Mouse (Mus musculus): ENCODE results near the gene Kif3c.

Gene Kif3c

DNA sequence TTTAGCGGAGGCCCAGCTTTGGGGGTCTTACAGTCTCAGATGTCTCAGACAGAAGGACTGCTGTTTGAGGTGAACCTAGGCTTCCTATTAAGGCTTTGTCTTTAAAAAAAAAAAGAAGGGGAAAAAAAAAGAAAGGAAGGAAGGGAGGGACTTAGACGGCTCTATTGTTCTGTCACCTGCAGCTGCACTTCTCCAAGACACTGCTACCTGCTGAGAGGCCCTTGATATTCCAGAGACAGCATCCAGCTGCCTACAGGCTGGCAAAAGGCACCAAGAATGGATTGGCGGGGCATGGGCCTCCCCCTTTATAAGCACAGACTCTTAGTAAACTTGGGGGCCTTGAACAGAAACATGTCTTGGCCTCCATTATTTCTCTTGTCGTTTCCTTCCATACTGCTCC, 50.0 kb downstream of the Kif3c start:
- in situ Hi-C loops (cut with MboI; ENCODE audit: unreplicated experiment in 2 of 2): no loop called here

DNA sequence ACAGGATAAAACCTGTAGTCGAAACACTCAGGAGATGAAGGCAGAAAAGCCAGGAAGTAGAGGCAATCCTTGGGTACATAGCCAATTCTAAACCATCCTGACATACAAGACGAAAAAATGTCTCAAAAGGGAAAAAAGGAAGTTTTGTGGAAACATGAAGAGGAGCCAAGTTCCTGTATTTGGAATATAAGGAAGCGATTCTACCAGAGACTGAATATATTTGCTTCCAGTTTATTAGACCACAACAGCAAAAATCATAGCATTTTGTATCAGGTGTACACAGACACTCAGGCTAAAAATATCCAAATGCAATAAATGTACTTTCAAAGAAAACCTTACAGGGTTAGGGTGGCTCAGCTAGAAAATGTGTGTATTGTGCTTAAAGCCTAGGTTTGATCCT, 53.8 kb downstream of the Kif3c start:
- in situ Hi-C loops (cut with MboI; ENCODE audit: unreplicated experiment in 2 of 2): no loop called here

DNA sequence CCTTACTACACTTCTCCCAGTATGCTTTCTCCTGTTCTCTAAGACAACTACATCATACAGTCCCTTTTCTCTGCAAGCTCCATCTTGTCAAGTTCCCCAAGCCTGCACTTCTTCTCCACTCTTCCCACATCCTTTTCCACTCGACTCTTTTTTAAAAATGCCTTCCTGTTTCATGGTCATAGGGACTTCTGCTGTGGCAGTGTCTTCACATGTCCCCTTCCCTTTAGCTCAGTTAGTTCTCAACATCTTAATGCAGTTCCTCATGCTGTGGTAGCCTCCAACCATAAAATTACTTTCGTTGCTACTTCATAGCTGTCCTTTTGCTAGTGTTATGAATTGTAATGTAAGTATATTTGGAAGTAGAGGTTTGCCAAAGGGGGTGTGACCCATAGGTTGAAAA, 55.6 kb downstream of the Kif3c start:
- in situ Hi-C loops (cut with MboI; ENCODE audit: unreplicated experiment in 2 of 2): loop anchor here (5.0 to 10.0 kb wide), 3 partner anchors 116 to 664 kb away; partner anchors contain the start of genes Dnajc27 (in 1 of the 2) and Rab10 (in 1 of the 2)

DNA sequence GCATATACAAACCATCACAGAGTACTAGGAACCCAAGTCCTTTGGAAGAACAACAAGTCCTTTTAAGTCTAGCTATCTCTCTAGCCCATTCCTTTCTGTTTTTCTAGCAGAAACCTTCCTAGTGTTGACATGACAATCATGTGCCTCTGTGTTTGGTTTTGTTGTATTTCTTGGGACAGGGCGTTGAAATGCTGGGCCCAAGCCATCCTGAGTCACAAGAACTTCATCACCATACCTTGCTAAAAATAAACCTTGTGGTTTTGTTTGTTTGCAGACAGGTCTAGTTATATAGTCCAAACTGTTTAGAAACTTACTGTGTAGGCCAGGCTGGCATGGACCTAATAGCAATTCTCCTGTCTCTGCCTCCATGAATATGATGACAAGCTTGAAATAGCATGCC, 57.9 kb downstream of the Kif3c start:
- in situ Hi-C loops (cut with MboI; ENCODE audit: unreplicated experiment in 2 of 2): loop anchor here (5.0 to 10.0 kb wide), 3 partner anchors 118 to 662 kb away; partner anchors contain the start of genes Dnajc27 (in 1 of the 2) and Rab10 (in 1 of the 2)

DNA sequence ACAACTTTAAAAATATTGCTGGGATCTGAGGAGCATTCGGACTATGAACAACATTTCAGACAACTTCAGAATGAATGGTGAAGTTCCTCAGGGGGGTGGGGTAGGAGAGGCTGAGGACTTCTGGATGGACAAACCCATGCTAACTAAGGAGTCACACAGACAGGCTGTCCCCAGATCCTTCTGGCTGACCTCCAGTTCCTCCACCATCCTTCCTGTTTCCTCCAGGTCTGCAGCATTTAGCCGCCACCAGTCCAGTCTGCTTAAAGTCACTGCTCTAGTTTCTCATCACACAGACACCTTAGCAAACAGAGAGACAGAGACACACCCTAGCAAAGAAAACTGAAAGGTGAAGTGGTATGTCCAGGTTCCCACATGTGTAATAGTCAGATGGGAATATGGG, 59.2 kb downstream of the Kif3c start:
- in situ Hi-C loops (cut with MboI; ENCODE audit: unreplicated experiment in 2 of 2): loop anchor here (5.0 to 10.0 kb wide), 3 partner anchors 119 to 661 kb away; partner anchors contain the start of genes Dnajc27 (in 1 of the 2) and Rab10 (in 1 of the 2)

DNA sequence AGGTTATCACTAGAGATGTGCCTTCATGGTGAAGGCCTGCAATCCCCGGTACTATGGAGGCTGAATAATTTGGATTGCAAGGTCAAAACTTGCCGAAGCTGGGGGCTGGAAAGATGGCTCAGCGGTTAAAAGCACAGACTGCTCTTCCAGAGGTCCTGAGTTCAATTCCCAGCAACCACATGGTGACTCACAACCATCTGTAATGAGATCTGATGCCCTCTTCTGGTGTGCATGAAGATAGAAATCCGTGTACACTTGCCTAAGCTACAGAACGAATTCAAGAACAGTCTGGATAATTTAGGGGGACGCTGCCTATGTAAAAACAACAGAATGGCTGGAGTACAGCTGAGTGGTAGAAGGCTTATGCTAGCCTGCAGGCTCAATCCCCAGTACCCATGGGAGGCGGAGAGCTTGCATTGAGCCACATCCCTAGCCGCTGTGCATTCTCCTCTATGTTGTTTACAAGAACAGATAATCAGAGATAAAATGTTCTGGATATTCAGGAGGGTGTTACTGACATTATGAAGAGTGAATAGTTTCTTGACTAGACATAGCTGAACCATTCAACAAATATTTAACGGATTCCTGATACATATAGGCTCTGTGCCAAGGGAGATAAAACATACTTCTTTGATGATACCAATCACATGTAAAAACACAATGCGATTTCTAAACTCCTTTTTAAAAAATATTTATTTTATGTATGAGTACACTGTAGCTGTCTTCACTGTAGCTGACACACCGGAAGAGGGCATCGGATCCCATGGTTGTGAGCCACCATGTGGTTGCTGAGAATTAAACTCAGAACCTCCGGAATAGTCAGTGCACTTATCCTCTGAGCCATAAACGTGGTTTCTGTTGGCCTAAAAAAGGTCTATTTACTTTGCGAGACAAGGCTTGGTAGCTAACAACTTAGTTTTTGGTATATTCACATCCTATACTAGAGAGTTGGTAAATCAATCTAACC, 60.7 kb downstream of the Kif3c start:
- in situ Hi-C loops (cut with MboI; ENCODE audit: unreplicated experiment in 2 of 2): loop anchor here (5.0 to 25.0 kb wide), 6 partner anchors 121 to 812 kb away; partner anchors contain the start of genes Dnajc27 (in 2 of the 2), Cenpo (in 1 of the 2), Ptrhd1 (in 1 of the 2) and Rab10 (in 1 of the 2)

DNA sequence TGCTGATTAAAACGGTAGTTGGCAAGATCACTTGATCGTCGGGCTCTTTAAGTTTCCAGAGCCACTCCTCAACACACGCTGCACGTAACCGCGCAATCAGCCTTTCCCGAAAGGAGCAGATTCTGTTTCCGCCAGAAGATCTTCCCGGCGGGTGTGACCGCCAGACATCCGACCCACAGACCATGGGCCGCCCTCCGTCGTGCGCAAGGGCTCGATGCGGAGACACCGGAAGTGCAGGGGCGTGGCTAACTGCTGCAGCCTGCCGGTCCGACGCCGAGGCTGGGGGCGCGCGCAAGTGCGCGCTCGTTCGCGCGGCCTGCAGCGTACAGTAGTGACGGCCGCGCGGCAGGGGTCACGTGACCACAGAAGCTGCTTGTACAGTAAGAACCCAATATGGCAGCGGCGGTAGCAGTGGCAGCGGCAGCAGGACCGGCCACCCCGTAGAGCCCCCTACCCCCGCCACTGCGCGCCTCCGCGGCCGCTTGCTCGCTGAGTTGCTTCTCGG, 61.6 kb downstream of the Kif3c start, which contains the start of gene Asxl2:
TSS of gene Asxl2 (plus strand) at position 328 of the 505 bp plus-strand sequence.
- in situ Hi-C loops (cut with MboI; ENCODE audit: unreplicated experiment in 2 of 2): loop anchor here (5.0 to 25.0 kb wide), 6 partner anchors 122 to 811 kb away; partner anchors contain the start of genes Dnajc27 (in 2 of the 2), Cenpo (in 1 of the 2), Ptrhd1 (in 1 of the 2) and Rab10 (in 1 of the 2)

DNA sequence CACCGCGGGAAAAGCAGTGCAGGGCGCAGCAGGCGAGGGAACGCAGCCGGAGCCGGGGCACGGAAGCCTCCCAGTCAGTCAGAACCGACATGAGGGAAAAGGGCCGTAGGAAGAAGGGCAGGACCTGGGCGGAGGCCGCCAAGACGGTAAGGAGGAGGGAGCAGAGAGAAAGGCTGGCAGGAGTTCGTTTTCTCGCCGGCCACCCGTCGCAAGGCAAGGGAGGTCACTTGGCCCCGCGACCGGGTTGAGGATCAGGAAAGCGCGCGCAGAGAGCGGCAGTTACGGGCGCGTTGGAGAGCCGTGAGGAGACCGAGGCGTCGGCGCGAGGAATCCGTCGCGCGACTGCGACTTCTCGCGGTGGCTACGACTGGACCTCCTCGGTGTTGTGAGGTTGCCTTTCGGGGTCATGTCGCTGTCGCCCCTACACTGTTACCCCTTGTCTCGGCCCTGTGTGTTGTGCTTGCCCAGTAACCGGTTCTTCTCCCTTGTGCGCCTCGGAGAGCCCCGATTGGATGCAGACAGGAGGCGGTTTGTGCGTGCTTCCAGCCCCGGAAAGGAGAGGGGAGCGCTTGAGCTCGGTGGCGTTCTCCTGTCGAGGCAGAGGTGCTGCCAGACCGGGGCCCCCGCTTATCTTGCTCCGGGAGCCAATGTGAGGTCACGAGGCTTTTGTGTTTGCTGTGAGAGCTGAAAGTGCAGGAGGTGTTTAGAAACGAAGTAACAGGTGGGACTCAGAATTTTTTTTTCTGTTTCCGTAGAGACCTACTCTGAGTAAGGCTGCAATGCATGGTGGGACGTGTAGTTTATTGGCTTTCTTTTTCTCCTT, 62.3 kb downstream of the Kif3c start:
- in situ Hi-C loops (cut with MboI; ENCODE audit: unreplicated experiment in 2 of 2): loop anchor here (5.0 to 25.0 kb wide), 6 partner anchors 122 to 810 kb away; partner anchors contain the start of genes Dnajc27 (in 2 of the 2), Cenpo (in 1 of the 2), Ptrhd1 (in 1 of the 2) and Rab10 (in 1 of the 2)

DNA sequence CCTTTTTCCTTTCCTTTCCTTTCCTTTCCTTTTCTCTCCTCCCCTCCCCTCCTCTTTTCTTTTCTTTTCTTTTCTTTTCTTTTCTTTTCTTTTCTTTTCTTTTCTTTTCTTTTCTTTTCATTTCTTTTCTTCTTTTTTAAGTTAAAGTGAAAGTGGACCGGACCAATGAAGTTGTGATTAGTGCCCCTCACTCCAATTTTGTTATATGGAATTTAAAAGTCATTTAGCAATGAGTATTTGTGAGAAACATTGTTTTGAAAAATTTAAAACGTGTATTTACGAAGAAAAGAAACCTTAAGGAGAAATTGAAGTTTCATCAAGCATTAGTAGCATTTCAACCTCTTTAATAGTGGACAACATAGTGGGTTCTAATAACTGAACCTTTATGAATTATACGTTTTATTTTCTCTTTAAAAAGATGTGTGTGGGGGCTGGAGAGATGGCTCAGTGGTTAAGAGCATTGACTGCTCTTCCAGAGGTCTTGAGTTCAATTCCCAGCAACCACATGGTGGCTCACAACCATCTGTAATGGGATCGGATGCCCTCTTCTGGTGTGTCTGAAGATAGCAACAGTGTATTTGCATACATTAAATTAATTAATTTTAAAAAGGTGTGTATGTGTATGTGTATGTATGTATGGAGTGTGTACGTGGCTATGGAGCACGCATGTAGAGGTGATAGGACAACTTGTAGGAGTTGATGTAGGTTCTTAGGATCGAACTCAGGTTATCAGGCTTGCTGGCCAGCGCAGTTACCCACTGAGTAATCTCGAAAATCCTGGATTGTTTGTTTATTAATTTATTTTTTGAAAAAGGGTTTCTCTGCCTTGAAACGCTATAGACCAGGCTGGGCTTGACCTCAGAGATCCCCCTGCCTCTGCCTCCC, 63.2 kb downstream of the Kif3c start:
- in situ Hi-C loops (cut with MboI; ENCODE audit: unreplicated experiment in 2 of 2): loop anchor here (5.0 to 25.0 kb wide), 6 partner anchors 123 to 809 kb away; partner anchors contain the start of genes Dnajc27 (in 2 of the 2), Cenpo (in 1 of the 2), Ptrhd1 (in 1 of the 2) and Rab10 (in 1 of the 2)

DNA sequence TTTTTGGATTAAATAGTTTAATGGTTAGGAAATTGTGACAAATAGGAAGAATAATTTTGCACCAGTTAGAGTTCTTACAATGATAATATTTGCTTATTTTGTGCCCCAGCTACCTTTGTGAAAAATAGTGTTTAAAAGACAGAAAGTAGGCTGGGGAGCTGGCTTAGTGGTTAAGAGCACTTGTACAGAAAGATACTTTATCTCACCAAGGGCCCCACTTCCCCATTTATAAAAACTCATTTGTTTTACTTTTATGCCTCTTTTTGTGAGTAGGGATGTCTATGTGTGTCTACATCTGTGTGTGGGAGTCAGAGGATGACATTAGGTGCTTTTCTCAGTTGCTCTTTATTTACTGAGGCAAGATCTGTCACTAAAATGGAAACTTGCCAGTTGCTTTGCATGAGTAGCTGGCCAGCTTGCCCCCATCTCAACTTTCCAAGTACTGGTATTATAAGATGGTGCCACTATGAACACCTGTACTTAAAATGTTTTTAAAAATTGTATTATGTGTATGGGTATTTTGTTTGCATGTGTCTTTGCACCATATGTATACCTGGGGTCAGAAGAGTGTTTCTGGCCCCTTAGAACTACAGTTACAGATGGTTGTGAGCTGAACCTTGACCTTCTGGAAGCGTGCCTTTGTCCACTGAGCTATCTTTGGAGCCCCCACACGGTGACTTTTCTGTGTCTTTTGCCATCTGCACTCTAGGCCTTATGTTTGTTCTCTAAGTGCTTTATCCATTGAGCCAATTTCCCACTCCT, 64.9 kb downstream of the Kif3c start:
- in situ Hi-C loops (cut with MboI; ENCODE audit: unreplicated experiment in 2 of 2): loop anchor here (5.0 to 25.0 kb wide), 6 partner anchors 125 to 807 kb away; partner anchors contain the start of genes Dnajc27 (in 2 of the 2), Rab10 (in 2 of the 2), Cenpo (in 1 of the 2) and Ptrhd1 (in 1 of the 2)

DNA sequence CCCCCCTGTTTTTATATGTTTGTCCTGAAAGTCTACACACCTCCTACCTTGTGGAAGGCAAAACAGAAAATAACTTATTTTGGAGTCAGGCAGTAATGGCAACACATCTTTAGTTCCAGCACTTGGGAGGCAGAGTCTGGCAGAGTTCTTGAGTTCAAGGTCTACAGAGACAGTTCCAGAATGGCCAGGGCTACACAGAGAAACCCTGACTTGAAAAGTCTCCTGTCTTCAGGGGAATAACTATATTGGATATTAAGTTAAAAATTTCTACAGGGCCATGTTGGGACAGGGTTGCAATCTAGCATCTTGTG, 65.5 kb downstream of the Kif3c start:
- in situ Hi-C loops (cut with MboI; ENCODE audit: unreplicated experiment in 2 of 2): loop anchor here (10.0 to 25.0 kb wide), 4 partner anchors 126 to 807 kb away; partner anchors contain the start of genes Cenpo (in 1 of the 2), Dnajc27 (in 1 of the 2), Ptrhd1 (in 1 of the 2) and Rab10 (in 1 of the 2)

DNA sequence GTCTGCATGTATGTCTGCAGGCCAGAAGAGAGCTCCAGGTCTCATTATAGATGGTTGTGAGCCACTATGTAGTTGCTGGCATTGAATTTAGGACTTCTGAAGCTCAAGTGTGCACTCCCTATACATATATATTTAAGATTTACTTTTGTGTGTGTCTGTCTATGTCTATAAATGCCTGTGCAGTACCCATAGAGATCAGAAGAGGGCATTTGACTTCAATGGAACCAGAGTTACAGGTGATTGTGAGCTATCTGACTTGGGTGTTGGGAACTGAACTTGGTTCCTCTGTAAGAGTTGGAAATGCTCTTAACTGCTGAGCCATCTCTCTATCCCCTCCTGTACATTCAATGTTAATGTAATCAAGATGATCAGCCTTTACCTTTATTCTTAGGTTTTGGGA, 66.1 kb downstream of the Kif3c start:
- in situ Hi-C loops (cut with MboI; ENCODE audit: unreplicated experiment in 2 of 2): loop anchor here (10.0 to 25.0 kb wide), 4 partner anchors 126 to 806 kb away; partner anchors contain the start of genes Cenpo (in 1 of the 2), Dnajc27 (in 1 of the 2), Ptrhd1 (in 1 of the 2) and Rab10 (in 1 of the 2)

DNA sequence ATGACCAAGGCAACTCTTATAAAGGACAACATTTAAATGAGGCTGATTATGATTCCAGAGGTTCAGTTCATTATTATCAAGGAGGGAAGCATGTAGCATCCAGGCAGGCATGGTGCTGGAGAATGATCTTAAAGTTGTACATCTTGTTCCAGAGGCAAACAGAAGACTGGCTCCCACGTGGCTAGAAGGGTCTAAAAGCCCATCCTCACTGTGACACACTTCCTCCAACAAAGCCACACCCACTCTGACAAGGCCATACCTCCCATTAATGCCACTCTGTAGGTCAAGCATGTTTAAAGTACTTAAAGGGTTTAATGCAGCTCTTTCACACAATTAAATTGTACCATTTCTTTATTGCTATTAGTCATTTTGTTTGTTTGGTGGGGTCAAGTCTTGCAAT, 68.8 kb downstream of the Kif3c start:
- in situ Hi-C loops (cut with MboI; ENCODE audit: unreplicated experiment in 2 of 2): loop anchor here (10.0 to 25.0 kb wide), 4 partner anchors 129 to 804 kb away; partner anchors contain the start of genes Cenpo (in 1 of the 2), Dnajc27 (in 1 of the 2), Ptrhd1 (in 1 of the 2) and Rab10 (in 1 of the 2)

DNA sequence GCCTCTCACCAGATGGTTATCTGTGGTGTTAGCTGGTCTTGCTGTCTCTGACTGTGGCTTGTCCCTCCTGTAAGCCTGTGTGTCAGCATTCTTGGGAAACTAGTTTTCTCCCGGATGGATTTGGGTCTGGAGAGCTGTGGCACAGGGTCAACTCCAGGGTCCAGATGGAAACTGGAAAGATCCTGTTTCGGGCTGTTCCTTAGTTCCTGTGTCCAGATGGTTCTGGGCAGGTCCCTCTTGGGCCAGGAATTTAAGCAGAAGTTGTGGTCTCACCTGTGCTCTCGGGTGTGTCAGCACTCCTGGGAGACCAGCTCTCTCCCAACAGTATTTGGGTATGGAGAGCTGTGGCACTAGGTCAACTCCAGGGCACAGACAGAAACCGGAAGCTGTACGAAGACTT, 71.5 kb downstream of the Kif3c start:
- in situ Hi-C loops (cut with MboI; ENCODE audit: unreplicated experiment in 2 of 2): loop anchor here (5.0 to 25.0 kb wide), 5 partner anchors 126 to 801 kb away; partner anchors contain the start of genes Cenpo (in 1 of the 2), Dnajc27 (in 1 of the 2), Ptrhd1 (in 1 of the 2) and Rab10 (in 1 of the 2)

DNA sequence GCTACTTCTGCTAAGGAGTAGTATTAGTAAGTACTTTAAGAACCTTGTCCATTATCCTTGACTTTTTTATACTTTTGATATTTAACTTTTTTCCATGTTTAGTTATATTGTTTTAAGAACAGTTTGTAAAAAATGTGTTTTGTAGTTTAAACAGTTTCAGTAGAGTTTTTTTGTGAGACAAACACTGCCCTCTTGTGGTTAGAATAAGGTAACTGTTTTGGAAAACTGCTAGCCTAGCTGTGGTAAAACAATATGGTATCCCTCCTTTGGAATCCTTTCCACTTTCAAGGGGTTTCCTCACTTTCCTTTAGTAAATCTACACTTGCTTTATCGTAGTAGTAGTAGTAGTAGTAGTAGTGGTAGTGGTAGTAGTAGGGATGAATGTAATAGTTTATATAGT, 72.9 kb downstream of the Kif3c start:
- in situ Hi-C loops (cut with MboI; ENCODE audit: unreplicated experiment in 2 of 2): loop anchor here (5.0 to 25.0 kb wide), 5 partner anchors 124 to 799 kb away; partner anchors contain the start of genes Cenpo (in 1 of the 2), Dnajc27 (in 1 of the 2), Ptrhd1 (in 1 of the 2) and Rab10 (in 1 of the 2)

DNA sequence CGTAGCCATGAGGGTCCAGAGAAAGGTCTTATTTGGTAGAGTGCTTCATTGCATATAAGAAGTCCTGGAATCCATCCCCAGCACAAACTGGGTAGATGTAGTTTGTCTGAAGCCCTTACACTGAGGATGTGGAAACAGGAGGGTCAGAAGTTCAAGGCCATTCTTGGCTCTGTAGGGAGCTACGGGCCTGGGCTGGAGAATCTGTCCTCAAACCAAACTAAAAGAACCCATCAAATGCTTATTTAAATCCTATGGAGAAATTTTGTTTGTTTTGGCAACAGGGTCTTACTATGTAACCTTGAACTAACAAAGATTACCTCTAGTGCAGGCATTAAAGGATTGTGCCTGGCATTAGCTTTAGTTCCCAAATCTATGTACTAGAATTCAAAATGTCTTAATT, 76.0 kb downstream of the Kif3c start:
- in situ Hi-C loops (cut with MboI; ENCODE audit: unreplicated experiment in 2 of 2): loop anchor here (25.0 kb wide), 3 partner anchors 421 to 796 kb away; partner anchors contain the start of genes Cenpo (in 1 of the 2), Dnajc27 (in 1 of the 2) and Ptrhd1 (in 1 of the 2)

DNA sequence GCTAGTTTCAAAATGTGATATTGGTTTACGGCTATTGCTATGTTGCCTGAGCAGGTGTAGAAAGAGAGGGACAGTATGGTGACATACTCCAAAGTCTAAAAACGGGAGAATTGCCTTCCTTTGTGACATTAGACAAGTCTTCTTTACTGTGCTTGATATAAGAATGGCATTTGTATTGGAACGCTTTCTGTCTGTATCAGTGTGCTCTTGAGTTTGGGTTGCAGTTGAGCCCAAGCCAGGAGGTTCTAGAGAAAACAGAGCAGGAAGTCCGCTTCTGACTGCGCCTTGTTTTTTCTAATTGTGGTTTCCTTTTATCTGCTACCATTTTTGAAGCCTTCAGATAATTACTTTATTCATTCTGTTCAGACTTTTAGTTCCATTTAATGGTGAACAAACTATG, 76.4 kb downstream of the Kif3c start:
- in situ Hi-C loops (cut with MboI; ENCODE audit: unreplicated experiment in 2 of 2): loop anchor here (25.0 kb wide), 3 partner anchors 421 to 796 kb away; partner anchors contain the start of genes Cenpo (in 1 of the 2), Dnajc27 (in 1 of the 2) and Ptrhd1 (in 1 of the 2)

All from v-Abl transformed pro-B cells (cell line).